Mouse (Mus musculus) heart, adult 9 months (tissue): ENCODE data around the gene Kif15.

Source experiments
- DNase-seq, 2 experiments: peaks; one replicate each; pipeline ENCODE4 v3.0.0; 2022; ENCODE audit warnings: low spot score in 2 of 2

Kif15 gene

GRCm38 (mm10) chr9:122950643-122951475, at the start of gene Kif15, which contains the start of gene 1110059G10Rik:
Gene Kif15, plus strand, starts transcription at chr9:122951046.
Gene 1110059G10Rik, minus strand, starts transcription at chr9:122951000.
- peak; percentile 79 to 91 for DNase-seq

GRCm38 (mm10) chr9:122901047-122901446, 49.8 kb upstream of the Kif15 start:
- no peak for DNase-seq

DNA sequence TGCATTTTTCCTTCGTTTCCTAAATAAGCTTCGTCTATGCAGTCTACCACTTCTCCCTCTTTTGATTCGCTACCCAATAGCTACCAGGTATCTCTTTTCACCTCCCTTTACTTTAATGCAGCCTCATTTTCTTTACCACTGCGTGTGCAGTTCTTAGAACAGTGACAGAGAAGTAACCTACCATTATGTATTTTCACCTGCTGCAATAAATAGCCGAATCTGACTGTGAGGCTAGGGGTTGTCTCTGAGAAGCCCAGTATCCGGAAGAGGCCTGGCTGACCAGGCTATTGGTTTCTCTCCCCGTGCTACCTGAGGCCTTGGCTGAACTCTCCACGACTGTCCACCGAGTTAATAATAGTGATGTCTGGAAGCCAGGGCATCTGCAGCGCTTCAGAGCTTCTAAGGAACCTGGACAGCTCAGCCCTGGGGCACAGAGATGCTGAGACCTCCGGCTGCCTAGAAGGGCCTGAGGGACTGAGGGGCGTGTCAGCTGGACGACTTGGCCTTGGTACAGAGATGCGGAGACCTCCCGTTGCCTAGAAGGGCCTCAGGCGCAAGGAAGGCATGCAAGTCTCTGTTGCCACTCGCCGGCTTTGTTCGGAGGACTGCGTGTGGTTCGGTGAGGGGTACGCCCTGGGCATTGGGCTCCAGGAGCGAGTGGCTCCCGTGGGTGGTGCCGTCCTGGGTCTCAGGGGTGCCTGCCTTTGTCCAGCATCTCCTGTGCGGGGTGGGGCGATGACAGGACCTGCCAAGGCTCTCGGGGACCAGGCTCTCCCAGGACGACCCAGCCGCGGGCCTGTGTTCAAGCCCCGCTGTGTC, 47.9 kb upstream of the Kif15 start:
- DNase-seq, result peak; percentile 35 to 42

DNA sequence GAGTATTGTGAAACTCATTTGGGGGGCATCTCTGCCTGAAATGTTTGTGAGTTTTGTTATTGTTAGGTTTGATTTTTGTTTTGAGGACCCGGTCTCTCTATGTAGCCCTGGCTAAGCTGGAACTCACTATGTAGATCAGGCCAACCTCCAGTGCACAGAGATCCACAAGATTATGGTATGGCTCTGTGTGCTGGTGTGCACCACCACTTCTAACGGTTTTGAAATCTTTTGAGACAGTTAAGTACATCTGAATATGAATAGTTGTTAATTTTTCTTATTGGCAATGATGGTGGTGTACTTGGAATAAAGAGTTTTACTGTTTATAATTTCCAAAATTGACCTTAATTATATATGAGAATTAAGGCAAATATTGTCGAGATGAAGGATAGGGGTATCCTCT, 28.4 kb upstream of the Kif15 start:
- DNase-seq, result no peak

DNA sequence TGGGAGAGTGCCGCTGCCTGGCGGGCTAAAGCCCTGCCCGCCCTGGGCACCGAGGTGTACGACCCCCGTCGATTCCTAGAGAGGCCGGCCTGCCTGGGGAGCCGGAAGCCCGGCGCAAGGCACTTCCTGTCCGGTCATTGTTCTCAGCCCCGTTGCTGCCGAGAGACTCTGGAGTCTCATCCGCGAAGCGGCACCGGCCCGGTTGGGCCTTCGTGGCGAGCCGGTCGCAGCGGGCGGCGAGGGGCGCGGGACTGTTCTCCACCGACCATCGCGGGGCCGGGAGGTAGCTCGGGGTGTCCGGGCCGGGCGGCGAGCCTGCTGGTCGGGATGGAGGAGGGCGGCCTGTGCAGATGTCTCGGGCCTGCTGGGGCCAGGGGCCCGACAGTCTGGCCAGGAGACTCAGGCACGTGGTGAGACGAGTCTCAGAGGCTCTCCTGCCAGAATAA, 27.9 kb upstream of the Kif15 start, which contains the start of gene Zfp105:
TSS of gene Zfp105 (plus strand) at position 137 of the 446 bp plus-strand sequence.
- peak; percentile 53 to 66 for DNase-seq

- no peak for DNase-seq
These were observed 21.9 kb upstream of the Kif15 start for GRCm38 (mm10) chr9:122928915-122929314.

DNA sequence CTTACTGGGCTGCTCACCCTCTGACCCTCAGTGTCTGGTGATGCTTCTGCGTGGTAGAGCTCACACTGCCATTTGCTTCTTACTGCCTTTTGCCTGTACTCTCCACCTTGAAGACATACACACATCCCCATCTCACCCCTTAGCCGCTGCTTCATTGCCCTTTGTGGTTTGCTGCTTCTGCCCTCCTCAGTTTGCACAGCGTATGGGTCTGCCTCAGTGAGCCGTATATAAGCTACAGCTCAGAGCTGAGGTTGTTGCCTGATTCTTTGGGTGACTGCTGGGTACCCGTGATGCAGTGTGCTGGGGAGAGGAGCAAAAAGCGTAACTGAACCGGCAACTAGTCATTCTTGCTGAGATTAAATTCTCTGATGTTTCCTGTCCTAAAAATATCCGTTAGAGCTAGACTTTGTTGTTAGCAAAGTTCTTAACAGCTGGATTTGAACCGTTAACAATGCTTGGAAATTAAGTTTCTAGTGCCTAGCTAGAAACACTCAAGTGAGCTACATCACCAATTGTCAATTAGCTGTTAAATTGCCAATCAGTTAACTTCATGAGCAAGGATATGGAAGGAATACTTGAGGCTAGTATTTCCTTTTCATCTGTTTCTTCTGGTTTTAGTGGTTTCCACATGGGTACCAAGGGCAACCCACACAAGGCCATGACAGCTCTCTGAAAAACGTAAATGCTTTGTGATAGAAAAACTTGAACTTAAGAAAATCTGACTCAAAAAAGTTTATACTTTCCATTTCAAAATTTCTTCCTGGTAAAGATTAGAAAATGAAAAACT, 47.8 kb downstream of the Kif15 start:
- no peak for DNase-seq

- no peak for DNase-seq
These were observed 48.3 kb downstream of the Kif15 start for GRCm38 (mm10) chr9:122999193-122999586.

DNA sequence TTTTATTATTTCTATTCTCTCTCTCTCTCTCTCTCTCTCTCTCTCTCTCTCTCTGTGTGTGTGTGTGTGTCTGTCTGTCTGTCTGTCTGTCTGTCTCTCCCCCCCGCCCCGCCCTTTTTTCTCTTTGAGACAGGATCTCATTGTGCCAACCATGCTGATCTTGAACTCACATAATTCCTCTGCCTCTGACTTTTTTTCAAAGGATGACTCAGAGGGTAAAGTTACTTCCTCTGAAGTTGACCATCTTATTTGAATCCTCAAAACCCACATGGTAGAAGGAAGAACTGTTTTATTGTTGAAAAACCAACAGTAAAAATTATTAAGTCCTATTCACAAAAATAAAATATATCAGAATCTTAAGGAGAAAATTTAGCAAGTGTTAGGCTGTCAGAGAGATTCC, 53.9 kb downstream of the Kif15 start:
- DNase-seq, result no peak

DNA sequence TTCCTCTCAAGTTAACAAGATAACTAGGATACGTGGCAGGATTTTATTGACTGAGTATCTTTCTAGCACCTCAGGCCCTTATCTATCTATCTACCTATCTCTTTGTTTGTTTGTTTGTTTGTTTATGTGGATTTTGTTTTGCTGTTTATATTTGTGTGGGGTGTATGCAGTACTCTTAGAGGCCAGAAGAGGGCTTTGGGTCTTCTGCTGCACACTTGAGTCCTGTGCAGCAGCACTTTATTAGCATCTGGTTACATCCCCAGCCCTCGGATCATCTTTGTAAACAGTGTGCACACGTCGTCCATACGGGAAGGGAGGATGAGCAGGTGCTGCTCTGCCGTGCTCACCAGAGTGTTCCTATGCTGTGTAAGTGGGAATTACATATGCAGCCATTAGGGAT, 55.2 kb downstream of the Kif15 start:
- DNase-seq, result no peak

DNA sequence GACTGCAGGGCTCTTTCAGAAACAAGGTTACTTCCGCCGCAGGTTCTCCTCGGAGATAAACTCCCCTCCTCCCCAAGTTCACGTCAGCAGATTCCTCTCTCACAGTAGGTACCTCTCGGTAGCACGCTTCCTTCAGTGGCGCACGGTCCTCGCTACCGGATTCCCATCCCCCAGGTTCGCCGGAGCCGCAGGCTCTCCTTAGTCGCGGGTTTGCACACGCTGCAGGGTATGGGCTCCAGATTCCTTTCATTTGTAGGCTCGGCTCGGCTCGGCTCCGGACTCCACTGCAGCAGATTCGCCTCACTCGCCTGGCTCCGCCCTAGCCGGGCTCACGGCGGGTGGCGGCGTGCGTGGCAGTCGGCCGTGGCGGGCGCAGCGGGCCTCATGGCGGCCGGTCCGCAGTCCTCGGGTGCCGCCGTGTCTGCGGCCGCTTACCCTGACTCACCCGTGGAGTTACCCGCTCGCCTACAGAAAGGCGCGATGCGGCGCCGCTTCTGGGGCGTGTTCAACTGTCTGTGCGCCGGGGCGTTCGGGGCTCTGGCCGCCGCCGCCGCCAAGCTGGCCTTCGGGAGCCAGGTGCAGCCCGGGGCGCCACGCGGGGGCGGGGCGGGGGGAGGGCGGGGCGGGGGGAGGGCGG, 70.3 kb downstream of the Kif15 start, which contains the start of gene Tmem42:
TSS of gene Tmem42 (plus strand) at position 332 of the 637 bp plus-strand sequence.
- peak; percentile 87 for DNase-seq

GRCm38 (mm10) chr9:123021636-123022379, 71.0 kb downstream of the Kif15 start:
- peak; percentile 25 to 33 for DNase-seq

DNA sequence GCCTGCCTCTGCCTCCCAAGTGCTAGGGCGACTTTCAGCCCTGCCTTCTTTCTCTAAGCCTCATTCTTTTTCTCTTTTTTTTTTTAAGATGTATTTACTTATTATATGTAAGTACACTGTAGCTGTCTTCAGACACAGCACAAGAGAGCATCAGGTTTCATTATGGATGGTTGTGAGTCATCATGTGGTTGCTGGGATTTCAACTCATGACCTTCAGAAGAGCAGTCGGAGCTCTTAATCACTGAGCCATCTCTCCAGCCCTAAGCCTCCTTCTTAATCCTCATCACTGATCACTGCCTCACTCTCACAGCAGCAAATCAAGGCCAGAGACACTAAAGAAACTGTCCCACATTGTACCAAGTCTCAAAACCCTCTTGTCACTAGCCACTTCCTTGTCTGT, 73.4 kb downstream of the Kif15 start:
- DNase-seq, result no peak

GRCm38 (mm10) chr9:123031496-123032246, 80.8 kb downstream of the Kif15 start:
- DNase-seq, result no peak

DNA sequence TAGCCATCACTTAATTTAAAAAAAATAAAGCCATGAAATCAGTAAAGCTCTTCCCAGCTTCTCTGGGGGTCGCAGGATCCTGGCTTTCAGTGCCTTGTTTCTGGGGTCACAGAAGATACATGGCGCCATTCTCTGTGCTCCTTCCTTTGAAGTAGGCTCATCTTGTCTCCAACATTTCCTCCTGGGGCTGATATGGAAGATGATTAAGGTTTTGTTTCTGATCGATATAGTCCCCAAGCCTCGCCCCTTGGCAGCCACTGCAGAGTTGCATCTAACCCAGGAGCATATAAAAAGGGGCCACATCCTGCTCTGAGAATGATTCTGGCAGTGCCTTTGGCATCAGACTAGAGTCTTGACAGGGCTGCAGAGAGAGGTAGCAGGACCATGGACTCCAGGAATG, 83.6 kb downstream of the Kif15 start, which contains the start of gene Tgm4:
TSS of gene Tgm4 (plus strand) at position 301 of the 400 bp plus-strand sequence.
- DNase-seq, result no peak

DNA sequence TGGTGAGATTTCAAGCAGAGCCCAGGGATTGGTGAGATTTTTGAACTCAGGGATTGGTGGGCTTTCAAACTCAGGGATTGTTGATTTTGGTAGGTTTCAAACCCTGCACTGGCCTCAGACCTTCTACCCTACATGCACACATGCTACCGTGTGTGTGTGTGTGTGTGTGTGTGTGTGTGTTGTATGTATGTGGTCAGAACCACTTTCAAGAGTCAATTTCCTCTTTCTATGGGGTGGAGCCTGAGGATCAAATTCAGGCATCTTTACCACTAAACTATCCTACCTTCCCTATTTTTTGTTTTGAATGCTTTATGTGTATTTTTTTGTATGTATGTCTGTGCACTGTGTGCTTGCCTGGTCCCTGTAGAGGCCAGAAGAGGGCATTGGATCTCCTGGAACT, 96.8 kb downstream of the Kif15 start:
- no peak for DNase-seq

GRCm38 (mm10) chr9:123058724-123059292, 108.0 kb downstream of the Kif15 start:
- DNase-seq, result no peak

- no peak for DNase-seq
These were observed 109.3 kb downstream of the Kif15 start for GRCm38 (mm10) chr9:123060172-123060571.
